Mouse (Mus musculus): ENCODE measurements around the gene Hoxd13.

Gene Hoxd13

DNA sequence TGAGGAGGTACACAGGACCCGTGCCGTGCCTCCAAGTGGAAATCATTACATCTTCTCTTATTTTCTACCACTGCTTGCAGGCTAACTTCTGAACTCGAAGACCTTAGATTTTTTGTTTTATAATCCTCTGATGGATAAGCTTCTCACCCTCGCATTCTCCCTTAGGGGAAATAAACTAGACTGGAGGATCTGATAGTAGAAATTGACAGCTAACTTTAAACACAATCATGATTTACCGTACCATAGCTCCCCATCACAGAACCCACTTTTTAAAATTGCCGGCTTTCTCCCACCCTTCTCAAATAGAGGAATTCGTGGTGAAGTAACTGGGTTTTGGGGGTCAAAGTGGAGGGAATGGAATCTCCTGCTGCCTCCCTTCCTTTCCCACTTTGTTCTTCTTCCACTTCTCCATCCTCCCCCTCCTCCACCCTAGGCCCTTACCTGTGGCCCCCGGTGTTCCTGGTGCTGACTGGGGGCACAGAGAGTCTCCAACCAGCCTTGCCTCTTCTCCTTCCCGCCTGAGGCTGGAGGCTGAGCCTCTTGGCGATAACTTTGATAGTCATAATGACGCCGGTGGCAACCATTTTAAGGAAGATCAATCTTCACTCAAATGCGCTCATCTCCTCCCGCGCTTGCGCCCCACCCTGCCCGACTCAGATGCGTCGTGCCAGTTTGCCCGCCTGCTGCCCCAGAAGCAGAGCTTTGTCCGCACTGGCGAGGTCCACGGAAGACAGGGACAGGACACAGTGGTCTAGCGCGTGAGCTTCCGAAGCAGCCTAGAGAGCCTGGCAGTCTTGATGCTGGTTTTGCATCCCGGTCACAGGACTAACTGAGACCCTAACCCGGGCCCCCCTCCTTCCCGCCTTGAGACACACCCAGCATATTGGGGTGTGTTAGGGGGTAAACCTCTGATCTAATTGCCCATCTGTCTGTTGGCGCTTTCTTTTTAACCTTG is 7.4 kb upstream of the Hoxd13 start:
- in situ Hi-C loops (cut with MboI, MseI): loop anchor here (5.0 to 25.0 kb wide), 4 partner anchors 83 to 1073 kb away; partner anchors contain the start of genes Chrna1 (in 1 of the 2) and Lnpk (in 1 of the 2)

DNA sequence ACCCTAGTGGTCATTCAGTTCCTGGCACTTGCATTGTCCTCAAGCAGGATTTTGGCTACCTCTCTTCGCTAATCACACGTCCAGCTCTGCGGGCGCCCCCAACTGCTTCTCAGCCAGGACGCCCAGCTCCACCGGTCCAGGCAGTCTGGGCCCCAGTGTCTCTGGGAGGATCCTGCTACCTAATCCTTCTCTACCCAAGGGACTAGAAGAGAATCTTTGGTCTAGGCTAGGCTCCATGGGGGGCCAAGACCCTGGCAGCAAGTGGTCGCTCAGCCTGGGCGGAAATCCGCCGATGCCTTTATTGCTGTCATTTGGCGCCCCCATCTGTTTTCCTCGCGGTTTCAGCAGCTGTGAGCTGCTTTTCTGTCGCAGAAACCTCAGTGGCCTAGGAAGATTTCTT is 6.4 kb upstream of the Hoxd13 start:
- in situ Hi-C loops (cut with MboI, MseI): loop anchor here (5.0 to 25.0 kb wide), 4 partner anchors 84 to 1074 kb away; partner anchors contain the start of genes Chrna1 (in 1 of the 2) and Lnpk (in 1 of the 2)

DNA sequence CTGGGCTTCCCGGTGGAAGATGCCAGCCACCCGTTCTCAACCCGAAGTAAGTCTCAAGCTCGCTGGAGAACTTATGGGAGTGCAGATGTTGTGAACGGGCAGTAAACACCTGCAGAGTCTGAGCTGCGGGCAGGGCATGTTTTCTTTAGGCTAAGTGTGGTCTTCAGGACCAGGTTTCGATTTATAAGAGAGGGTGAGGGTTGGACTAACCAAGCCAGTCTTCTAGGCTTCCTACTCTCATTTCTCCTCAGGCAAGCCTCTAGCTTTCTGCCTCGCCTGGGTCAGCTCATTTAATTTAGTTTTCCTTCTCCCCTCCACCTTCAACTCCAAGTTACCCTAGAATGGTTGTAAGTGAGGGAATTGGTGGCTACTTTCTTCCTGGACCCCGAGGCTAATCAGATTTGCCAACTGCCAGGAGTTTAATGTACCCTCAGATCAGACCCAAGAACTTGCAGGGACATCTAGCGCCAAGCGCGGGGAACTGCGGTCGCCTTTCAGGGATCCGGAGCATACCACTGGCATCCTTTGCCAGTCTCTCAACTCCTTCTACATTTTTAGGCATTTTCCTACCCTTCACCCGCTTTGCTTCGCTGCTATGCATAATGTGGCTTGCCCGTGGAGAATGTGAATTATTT is 4.7 kb upstream of the Hoxd13 start:
- in situ Hi-C loops (cut with MboI, MseI): loop anchor here (5.0 to 25.0 kb wide), 4 partner anchors 86 to 1076 kb away; partner anchors contain the start of genes Chrna1 (in 1 of the 2) and Lnpk (in 1 of the 2)

DNA sequence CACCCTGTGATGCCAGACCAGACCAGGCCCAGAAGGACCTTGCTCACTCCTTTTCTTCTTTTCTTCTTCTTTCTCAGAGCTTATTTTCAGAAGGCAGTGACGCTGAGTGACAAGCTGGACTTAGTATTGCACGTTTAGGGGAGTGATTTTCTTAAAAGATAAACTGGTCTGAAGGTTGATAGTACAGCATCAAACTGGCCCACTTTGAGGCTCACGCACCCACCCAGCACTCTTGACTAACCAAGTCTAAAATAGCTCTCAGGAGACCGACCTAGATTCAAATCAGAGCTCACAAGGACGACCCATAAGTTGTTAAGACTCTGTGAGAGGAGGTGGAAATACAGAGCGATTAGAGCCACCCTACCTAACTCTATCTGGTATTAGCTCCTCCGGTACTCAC is 1.7 kb upstream of the Hoxd13 start:
- in situ Hi-C loops (cut with MboI, MseI): loop anchor here in 1 of 2 experiments (5.0 to 25.0 kb wide), 2 partner anchors 604 to 1079 kb away; partner anchors contain the start of gene Chrna1

DNA sequence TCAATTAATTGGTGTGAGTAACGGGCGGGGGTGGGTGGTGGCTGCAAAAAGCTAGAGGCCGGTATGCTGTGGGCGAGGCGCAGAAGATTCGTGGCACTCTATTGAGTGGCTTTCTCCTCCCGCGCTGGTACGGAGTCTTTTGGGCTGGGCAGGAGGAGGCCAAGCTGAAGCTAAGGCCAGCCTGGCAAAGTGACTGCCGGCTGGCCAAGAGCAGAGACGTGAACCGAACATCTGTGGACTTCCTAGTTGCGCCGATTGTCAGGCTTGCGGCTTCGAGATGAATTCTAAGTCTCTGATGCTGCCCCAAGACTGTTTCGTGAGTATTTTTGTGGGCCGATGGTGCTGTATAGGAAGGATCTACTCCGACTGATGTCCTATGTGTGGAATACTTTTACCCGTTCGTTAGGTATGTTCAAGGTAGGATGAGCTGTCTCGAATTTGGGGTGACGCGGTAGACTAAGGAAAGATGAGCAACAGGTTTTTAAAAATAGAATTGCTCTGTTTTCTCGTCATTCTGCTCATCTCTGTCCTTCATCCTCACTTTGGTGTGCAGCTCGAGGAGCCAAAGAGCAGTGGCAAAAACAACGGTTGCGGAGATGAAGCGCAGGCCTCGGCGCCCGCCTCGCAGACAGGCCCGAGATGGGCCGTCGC is 794 bp upstream of the Hoxd13 start:
- in situ Hi-C loops (cut with MboI, MseI): loop anchor here in 1 of 2 experiments (5.0 to 25.0 kb wide), 2 partner anchors 605 to 1080 kb away; partner anchors contain the start of gene Chrna1

DNA sequence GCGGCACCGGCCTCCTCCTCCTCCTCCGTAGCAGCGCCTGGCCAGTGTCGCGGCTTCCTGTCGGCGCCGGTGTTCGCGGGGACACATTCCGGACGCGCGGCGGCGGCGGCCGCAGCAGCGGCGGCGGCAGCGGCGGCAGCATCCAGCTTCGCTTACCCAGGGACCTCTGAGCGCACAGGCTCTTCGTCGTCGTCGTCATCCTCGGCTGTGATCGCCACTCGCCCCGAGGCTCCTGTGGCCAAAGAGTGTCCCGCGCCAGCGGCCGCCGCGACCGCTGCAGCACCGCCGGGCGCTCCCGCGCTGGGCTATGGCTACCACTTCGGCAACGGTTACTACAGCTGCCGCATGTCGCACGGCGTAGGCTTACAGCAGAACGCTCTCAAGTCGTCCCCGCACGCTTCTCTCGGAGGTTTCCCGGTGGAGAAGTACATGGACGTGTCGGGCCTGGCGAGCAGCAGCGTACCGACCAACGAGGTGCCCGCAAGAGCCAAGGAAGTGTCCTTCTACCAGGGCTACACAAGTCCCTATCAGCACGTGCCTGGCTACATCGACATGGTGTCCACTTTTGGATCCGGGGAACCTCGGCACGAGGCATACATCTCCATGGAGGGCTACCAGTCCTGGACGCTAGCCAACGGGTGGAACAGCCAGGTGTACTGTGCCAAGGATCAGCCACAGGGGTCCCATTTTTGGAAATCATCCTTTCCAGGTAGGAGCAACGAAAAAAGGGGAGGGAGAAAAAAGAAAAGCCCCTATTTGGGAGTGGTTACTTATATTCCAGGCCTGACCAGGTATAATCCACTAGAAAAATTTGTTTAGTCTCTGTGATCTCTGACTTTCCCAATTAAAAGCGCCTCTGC is 490 bp downstream of the Hoxd13 start:
- in situ Hi-C loops (cut with MboI, MseI): loop anchor here in 1 of 2 experiments (5.0 to 25.0 kb wide), 2 partner anchors 606 to 1081 kb away; partner anchors contain the start of gene Chrna1

DNA sequence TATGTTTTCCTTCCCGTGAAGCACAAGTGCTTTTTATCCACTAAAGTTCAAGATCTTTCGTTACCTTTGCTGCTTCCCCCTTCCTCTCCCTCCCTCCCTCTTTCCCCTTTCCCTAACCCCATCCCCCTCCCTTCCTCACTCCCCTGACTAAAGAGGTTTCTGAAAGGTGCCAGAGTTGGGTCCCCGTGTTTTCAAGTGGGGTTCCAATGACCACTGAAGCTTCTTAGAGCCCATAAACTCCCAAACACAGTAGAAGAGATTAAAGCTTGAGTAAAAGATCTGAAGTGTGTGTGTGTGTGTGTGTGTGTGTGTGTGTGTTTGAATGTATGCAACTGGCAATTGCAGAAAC is 1.1 kb downstream of the Hoxd13 start:
- in situ Hi-C loops (cut with MboI, MseI): loop anchor here in 1 of 2 experiments (5.0 to 25.0 kb wide), 2 partner anchors 607 to 1082 kb away; partner anchors contain the start of gene Chrna1

DNA sequence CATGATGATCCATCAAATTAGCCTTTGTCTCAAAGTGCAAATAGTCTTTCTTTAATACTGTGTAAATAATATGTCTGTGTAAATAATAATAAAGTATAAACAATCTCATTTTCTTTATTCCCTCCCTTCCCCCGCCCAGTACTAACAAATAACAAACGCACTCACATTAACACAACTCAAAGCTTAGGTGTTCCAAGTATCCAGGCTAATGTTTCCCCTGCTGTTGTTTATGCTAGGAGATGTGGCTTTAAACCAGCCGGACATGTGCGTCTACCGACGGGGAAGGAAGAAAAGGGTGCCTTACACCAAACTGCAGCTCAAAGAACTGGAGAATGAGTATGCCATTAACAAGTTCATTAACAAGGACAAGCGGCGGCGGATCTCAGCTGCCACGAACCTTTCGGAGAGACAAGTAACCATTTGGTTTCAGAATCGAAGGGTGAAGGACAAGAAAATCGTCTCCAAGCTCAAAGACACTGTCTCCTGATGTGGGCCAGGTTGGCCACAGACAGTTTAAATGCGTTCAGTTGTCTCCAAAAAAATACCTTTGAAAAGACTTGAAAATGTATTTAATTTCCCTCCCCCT is 1.6 kb downstream of the Hoxd13 start:
- in situ Hi-C loops (cut with MboI, MseI): loop anchor here (5.0 to 25.0 kb wide), 4 partner anchors 365 to 1082 kb away; partner anchors contain the start of gene Chrna1 (in 1 of the 2)

DNA sequence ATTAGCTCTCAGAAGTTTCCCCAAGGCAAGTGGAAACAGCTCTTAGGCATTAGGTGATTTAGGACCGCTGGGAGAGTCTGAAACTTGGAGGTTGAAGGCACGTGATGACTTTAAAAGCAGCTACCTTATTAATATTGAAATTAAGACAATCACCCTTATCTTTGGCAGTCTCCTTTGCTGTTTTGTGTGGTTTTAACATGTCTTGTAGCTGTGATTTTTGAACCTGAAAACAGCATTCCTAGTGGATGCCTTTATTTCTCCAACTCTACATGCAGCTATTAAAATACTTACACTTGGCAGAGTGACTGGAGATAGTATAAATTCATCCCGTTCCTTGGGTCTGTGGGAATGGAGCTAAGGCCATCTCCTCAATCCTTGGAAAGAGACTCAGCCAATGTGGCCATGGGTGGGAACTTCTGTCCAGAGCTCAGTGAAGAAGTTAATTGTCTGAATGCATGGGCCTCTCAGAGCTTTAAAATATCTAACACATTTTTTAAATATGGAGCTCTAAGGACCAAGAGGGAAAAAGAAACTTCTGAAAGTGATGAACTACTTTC is 2.6 kb downstream of the Hoxd13 start:
- in situ Hi-C loops (cut with MboI, MseI): loop anchor here (10.0 to 25.0 kb wide), 3 partner anchors 366 to 1083 kb away; partner anchors contain the start of gene Chrna1 (in 1 of the 2)

DNA sequence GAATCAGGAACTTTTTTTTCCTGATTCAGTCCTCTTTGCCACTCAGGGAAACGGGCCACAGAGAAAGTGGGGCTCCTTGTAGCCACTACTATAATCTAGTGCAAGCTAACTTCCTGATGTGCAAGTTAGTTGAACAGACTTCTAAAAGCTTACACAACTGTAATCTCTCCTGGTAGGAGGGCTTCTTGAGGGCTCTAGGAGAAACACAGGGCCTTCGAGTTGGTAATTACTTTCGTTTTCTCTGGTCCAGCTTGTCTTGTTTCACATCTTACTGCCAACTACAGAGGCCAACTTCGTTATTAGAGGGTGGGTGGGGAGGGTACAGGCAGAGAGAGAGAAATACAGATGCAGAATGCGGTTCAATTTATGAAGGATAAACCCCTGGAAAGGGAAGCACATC is 3.7 kb downstream of the Hoxd13 start:
- in situ Hi-C loops (cut with MboI, MseI): loop anchor here (10.0 to 25.0 kb wide), 3 partner anchors 367 to 1085 kb away; partner anchors contain the start of gene Chrna1 (in 1 of the 2)

DNA sequence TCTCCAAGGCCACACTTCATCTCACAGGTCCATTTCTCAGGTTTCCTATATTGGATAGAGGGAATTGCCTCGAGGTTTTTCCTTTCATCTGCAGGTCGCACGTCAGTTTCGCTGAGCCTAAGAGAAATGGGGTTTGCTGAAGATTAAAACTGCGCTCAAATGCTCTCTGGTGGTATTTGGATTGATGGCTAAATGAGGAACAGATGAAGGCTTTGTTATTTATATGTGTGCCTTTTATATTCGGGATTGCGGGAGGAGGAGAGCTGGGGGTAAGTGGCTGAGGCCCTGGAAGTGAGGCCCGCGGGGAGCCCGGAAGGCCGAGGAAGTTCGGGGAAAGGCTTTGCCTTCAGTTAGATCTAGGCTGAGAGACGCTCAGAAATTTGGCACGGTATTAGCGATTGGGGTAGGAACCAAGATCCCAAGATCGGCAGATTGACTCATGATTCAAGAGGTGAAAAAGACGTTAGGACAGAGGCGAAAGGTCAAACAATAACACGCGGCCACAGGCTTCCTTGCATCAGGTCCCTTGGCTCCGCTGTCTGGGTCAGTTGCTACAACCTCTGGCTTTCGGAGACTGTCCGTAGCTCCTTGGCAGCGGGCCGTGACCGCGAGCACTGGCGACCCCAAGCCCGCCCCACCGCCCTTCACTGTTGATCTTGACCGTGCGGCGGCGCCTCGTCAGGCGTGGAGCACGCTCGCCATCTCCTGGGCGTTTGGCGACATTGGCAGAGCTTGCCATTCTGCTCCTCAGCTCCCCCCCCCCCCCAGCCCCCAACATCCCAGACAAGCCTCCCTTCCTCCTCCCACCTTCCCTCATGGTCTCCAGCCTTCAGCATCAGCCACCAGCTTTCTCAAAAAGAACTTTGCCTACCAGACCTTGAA is 4.6 kb downstream of the Hoxd13 start:
- in situ Hi-C loops (cut with MboI, MseI): loop anchor here (10.0 to 25.0 kb wide), 3 partner anchors 368 to 1085 kb away; partner anchors contain the start of gene Chrna1 (in 1 of the 2)

DNA sequence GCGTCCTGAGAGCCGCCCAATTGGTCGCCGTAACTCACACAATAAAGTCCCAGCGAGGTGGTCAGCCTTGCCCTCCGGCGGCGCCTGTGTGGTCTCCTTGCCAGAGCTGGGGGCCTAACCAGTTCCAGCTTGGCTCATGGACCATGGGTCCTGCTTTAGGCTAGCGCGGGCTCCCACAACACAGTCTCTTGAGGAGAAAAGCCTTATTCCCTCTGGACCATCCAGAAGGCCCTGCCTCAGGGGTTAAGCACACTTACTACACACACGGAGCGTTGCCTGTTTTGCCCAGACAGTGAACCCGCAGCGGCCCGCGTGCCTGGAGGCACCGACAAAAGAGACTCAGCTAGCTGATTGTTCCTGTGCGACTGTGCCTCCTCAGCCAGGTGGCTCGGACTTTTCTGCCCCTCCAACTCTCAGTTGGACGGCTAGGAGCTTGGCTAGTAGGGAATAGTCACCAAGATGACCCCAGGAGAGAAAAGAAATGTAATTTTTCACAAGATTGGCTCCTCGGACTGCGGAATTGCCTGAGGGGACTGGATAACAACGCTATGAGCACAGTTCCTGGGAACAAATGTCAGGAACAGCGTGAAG is 5.8 kb downstream of the Hoxd13 start:
- in situ Hi-C loops (cut with MboI, MseI): loop anchor here (10.0 to 25.0 kb wide), 3 partner anchors 369 to 1087 kb away; partner anchors contain the start of gene Chrna1 (in 1 of the 2)

DNA sequence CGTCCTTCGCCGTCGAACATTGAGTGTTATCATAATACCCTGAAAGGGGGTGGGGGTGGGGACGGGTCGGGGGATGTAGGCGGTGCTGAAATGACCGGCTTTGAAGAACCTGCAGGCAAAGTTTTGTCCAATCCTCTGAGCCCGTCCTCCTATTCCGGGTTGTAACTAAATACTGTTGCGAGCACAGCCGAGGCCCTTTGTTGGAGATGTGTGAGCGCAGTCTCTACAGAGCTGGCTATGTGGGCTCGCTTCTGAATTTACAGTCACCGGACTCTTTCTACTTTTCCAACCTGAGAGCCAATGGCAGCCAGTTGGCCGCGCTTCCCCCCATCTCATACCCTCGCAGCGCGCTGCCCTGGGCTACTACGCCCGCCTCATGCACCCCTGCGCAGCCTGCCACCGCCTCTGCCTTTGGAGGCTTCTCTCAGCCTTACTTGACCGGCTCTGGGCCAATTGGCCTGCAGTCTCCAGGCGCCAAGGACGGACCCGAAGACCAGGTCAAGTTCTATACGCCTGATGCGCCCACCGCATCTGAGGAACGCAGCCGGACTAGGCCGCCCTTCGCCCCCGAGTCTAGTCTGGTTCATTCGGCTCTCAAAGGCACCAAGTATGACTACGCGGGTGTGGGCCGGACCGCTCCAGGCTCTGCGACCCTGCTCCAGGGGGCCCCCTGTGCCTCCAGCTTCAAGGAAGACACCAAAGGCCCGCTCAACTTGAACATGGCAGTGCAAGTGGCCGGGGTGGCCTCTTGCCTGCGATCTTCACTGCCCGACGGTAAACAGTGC is 7.0 kb downstream of the Hoxd13 start, which contains the start of gene Hoxd12:
Hoxd12 (plus strand) TSS at position 133 of the 785 bp plus-strand sequence.
- in situ Hi-C loops (cut with MboI, MseI): loop anchor here (5.0 to 25.0 kb wide), 4 partner anchors 370 to 1103 kb away; partner anchors contain the start of gene Chrna1 (in 1 of the 2)

DNA sequence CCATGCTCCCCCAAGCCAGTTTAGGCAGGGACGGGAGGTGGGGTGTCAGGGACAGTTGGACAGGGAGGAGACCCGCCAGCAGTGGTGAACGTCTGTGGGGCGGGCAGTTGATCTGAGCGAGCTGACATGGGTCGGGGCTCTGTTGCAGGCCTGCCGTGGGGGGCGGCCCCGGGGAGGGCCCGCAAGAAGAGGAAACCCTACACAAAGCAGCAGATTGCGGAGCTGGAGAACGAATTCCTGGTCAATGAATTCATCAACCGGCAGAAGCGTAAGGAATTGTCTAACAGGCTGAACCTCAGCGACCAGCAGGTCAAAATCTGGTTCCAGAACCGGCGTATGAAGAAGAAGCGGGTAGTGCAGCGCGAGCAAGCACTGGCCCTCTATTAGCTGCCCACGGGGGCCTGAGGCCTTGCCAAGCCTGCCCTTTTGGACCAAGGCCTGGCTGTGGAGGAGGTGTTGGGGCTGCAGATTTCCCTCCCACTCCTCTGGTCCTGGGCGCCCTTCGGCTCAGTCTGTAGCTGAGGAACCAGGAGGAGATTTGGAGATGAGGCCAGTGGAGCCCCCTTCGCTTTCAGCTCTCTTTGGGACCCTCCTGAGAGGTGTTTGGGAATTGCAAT is 7.7 kb downstream of the Hoxd13 start:
- in situ Hi-C loops (cut with MboI, MseI): loop anchor here (5.0 to 10.0 kb wide), 3 partner anchors 371 to 1103 kb away; no protein-coding TSS in a partner anchor

DNA sequence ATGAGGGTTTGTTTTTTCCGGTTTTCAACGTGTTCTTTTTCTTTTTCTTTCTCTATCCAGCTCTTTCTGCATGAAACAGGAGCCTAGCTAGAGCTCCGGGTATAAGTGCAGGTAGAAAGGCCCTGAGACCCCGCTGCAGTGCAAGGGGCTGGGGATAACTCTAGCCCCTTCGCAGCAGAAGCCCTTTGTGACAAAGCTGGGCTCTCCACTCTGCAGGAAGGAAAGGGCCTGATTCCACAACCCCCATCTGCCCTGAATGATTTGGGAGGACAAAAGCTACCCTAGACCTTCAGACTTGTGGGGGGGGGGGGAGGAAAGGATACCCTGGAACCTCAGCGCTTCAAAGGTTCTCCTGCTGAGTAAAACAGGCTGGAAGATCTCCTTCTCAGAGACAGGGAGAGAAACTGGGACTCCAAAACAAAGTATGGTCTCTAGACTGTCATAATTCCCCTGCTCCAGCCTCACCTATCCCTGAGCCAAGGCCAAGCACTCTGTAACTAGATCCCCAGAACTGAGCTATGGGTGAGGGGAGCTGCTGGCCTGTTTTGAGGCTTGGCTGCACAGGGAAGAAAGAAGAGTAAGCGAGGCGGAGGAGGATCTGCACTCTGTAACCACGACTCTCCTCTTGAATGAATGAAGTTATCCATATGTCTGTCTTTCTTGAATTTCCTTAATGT is 8.4 kb downstream of the Hoxd13 start:
- in situ Hi-C loops (cut with MboI, MseI): loop anchor here (5.0 to 10.0 kb wide), 3 partner anchors 372 to 1104 kb away; no protein-coding TSS in a partner anchor
